Mouse (Mus musculus): ENCODE results near the gene Col13a1. TPM values are rescaled to one million over a fixed set of nuclear protein-coding genes. Genes with fewer than 3 reads are reported as not detected.

Gene Col13a1
- polyA plus RNA-seq, 1 experiment, result 1.1 TPM

DNA sequence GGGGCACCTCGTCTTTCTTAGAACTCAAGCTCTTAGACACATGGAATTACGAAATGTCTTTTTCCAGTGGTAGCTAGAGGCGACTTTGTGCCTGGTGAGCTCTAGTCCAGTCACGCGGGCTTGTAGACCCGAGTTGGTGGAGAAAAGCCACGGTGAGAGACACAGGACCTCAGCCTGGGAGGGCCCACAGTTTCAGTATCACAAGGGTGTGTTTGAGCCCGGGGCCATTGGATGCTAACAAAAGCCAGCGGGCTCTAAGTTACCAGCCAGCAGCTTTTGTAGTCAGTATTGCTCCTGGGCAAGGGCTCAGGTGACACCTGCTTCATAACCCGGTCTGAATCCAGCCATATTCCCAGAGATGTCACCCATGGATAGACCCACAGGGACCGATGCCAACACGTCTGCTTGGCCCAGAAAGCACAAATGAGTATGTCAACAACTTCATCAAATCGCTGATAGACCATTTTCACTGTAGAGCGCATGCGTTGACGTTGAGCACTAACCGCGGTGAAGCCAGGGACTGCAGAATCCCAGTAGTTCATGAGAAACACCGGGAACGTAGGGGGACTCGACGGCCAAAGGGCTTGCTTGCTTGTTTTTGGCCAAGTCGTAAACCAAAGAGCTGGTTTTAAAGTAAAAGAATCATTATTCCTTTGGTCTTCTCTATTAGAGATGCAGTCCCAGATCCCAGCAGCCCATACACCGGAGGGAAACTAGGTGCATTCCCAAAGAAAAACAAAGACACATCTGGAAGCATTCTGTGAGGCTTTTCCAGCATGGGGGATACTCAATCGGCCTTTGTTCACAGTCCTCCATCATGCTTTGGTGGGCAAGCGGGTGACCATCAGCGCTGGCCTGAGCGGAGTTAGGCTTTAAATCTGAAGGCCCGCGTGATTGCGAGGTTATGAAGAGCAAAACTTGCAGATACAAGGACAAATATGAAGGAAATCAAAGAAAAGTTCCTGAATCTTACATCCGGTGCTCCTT lies 150.7 kb downstream of the Col13a1 start:
- H3K4me3 ChIP-seq (ENCODE audit: insufficient read depth, low read length), result no peak overlapping the region
- H3K4me1 ChIP-seq (ENCODE audit: control insufficient read depth, insufficient read depth, low read length), result no peaks in the 10 kb centered on the region
- TF ChIP-seq POLR2A (IDR thresholded peaks at IDR 0.05; ENCODE audit: extremely low read depth, insufficient read depth, low read length), result no peak
- TF ChIP-seq CTCF (IDR thresholded peaks at IDR 0.05; ENCODE audit: extremely low read depth, insufficient read depth, low read length), result no peak
- H3K27ac ChIP-seq (ENCODE audit: insufficient read depth, low read length), result no peak overlapping the region

DNA sequence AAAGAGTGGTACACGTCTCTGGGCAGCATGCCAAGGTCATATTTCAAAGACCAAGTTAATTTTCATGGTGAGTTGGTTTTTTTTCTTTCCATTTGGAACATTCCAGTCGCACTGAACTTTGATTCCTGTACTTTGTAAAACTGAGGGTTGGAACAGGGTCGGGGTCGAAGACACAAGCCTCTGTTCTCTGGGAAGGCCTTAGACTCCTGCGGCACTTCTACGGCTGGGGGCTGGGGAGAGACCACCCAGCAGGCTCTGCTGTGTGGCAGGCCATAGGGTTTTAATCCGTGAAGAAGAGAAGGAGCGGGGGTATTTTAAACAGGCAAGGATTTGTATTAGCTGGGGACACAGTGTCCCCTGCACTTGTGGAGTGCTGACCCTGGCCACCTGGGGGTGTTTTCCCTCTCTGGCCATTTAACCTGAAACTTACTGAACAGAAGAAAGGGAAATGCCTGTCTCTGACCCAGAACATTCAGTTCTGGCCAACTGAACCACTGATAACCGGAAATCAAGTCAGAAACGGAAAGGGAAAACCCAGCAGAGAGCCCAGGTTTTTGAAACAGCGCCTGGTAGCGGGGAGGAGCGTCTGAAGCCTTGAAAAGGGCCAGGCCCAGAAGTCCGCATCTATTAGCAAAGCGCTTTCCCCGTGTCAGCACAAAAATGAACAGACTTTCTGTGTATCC lies 152.0 kb downstream of the Col13a1 start:
- no peaks in the 10 kb centered on the region for H3K4me1 ChIP-seq (ENCODE audit: control insufficient read depth, insufficient read depth, low read length)
- H3K27ac ChIP-seq (ENCODE audit: insufficient read depth, low read length), result no peak overlapping the region
- H3K4me3 ChIP-seq (ENCODE audit: insufficient read depth, low read length), result no peak overlapping the region
- TF ChIP-seq POLR2A (IDR thresholded peaks at IDR 0.05; ENCODE audit: extremely low read depth, insufficient read depth, low read length) (no peak), CTCF (IDR thresholded peaks at IDR 0.05; ENCODE audit: extremely low read depth, insufficient read depth, low read length) (no peak)

DNA sequence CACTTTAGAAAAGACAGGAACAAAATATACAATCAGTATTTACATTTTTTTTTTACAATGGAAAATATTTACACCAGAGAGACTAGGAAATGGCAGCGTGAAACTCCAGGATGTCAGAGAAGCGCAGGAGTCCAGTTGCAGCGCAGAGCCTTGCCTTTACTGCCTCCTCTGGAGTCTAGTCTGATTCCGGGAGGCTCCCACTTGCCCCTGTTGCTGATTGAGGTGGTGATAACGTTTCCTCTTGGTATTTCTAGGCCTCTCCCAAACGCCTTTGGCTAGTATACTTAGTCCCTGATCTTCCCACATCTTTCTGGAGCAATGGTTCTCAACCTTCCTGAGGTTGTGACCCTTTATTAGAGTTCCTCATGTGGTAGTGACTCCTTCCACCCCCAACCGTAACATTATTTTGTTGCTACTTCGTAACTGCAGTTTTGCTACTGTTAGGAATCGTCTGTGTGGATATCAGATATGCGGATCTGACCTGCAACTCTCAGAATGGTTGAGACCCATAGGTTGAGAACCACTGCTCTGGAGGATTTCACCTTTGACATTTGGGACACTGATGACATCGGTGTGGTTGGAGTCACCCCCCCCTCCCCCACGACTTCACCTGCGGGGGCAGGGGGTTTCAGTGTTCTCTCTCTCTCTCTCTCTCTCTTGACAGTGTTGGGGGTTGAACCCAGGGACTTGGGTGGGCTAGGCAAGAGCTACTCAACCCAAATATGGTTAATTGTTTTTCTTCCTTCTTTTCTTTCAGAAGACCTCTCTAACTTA lies 152.7 kb downstream of the Col13a1 start:
- no peak overlapping the region for H3K27ac ChIP-seq (ENCODE audit: insufficient read depth, low read length)
- H3K4me3 ChIP-seq (ENCODE audit: insufficient read depth, low read length), result no peak overlapping the region
- no peak for TF ChIP-seq CTCF (IDR thresholded peaks at IDR 0.05; ENCODE audit: extremely low read depth, insufficient read depth, low read length)
- no peak for TF ChIP-seq POLR2A (IDR thresholded peaks at IDR 0.05; ENCODE audit: extremely low read depth, insufficient read depth, low read length)
- no peaks in the 10 kb centered on the region for H3K4me1 ChIP-seq (ENCODE audit: control insufficient read depth, insufficient read depth, low read length)

DNA sequence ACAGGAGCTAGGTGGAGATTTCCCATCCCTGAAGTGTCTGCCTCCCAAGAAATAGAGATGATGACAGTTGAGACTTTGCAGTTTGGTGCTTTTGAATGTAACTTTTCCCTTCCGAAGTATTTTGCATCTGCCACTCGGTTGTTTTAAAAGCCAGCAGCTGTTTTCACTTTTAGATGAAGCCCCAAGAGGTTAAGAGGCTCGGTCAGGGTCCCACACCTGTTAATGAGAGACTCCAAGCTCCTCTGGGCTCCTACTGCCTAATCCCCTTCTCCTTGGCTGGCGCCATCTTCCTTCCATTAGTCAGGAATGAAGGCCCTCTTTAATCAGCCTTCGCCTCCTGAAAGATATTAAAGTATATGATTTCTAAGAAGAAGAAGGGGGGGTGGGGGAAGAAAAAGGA lies 153.4 kb downstream of the Col13a1 start:
- no peaks in the 10 kb centered on the region for H3K4me1 ChIP-seq (ENCODE audit: control insufficient read depth, insufficient read depth, low read length)
- no peak overlapping the region for H3K4me3 ChIP-seq (ENCODE audit: insufficient read depth, low read length)
- no peak for TF ChIP-seq CTCF (IDR thresholded peaks at IDR 0.05; ENCODE audit: extremely low read depth, insufficient read depth, low read length)
- no peak for TF ChIP-seq POLR2A (IDR thresholded peaks at IDR 0.05; ENCODE audit: extremely low read depth, insufficient read depth, low read length)
- H3K27ac ChIP-seq (ENCODE audit: insufficient read depth, low read length), result no peak overlapping the region

DNA sequence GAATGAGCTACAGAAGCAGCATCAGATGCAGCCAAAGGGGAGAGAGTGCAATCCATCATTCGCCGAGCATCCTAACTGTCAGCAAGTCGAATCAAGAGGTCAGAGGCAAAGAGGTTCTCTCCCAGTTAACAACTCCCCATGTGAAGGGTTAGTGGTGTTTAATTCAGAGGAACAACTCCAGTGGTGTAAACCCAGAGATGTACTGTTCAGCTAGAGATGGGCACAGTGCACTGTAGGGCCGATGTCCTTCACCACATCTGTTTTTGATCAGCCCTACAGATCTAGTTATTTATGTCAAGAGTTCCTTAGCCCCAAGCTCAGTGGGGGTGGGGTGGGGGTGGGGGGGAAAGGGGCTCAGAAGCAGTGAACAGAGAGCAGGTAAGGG lies 155.2 kb downstream of the Col13a1 start:
- no peaks in the 10 kb centered on the region for H3K4me1 ChIP-seq (ENCODE audit: control insufficient read depth, insufficient read depth, low read length)
- TF ChIP-seq POLR2A (IDR thresholded peaks at IDR 0.05; ENCODE audit: extremely low read depth, insufficient read depth, low read length) (no peak), CTCF (IDR thresholded peaks at IDR 0.05; ENCODE audit: extremely low read depth, insufficient read depth, low read length) (no peak)
- H3K4me3 ChIP-seq (ENCODE audit: insufficient read depth, low read length), result no peak overlapping the region
- H3K27ac ChIP-seq (ENCODE audit: insufficient read depth, low read length), result no peak overlapping the region

DNA sequence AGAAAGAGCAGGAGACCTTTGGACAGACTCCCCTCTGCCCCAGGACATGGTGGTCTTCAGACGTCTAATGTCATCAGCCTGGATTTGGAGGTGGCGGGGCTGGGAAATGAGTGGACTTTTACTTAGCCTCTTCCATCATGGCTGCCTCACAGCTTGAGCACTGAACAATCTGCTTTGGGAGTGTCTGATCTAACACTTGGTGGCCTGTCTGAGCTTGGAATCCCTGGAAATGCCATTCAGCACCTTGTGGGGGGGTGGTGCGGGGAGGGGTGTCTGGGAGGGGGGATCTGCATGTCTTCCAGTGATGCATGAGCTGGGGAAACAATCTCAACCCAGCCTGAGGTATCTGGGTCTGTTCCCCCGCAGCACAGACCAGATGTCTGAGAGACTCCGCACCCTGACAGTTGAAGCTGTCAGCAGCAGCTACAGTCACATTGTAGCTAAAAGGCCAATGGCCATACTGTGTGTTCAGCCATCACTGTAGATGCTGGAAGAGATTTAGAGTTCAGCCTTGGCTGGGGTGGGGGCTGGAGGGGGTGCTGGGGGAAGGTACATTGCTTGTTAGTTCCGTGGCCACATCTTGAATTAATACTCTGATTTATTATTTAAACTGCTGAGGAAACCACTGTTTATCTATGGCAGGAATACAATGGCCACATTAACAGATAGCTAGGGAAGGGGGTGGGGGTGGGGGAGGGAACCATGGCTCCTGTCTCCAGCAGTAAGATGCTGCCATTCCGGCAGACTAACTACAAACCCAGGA lies 155.8 kb downstream of the Col13a1 start:
- Histone ChIP-seq H3K27ac (ENCODE audit: insufficient read depth, low read length) (no peak overlapping the region), H3K4me3 (ENCODE audit: insufficient read depth, low read length) (no peak overlapping the region), H3K4me1 (ENCODE audit: control insufficient read depth, insufficient read depth, low read length) (no peaks in the 10 kb centered on the region)
- TF ChIP-seq CTCF (IDR thresholded peaks at IDR 0.05; ENCODE audit: extremely low read depth, insufficient read depth, low read length) (no peak), POLR2A (IDR thresholded peaks at IDR 0.05; ENCODE audit: extremely low read depth, insufficient read depth, low read length) (no peak)

DNA sequence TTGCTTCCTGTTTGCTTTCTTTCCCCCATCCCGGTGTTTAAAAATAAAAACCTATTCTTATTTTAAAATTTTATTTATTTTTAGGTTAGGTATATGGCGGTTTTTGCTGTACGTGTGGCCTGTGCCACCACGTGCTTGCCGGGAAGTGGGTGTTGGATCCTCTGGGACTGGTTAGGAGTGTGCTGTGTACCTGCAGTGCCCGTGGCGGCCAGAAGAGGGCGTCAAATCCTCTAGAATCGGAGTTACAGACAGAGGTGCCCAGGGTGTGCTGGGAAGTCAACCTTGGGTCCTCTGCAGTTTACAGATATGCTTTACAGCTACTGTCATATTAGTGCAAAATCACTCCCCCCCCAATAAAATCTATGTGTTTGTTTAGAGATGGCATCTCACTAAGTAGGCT lies 158.9 kb downstream of the Col13a1 start:
- H3K27ac ChIP-seq (ENCODE audit: insufficient read depth, low read length), result no peak overlapping the region
- TF ChIP-seq CTCF (IDR thresholded peaks at IDR 0.05; ENCODE audit: extremely low read depth, insufficient read depth, low read length) (peak; percentile 28), POLR2A (IDR thresholded peaks at IDR 0.05; ENCODE audit: extremely low read depth, insufficient read depth, low read length) (no peak)
- peaks cover 2% of the 10 kb centered on the region; the same call in 1 of the 2 replicates for H3K4me1 ChIP-seq (ENCODE audit: control insufficient read depth, insufficient read depth, low read length)
- no peak overlapping the region for H3K4me3 ChIP-seq (ENCODE audit: insufficient read depth, low read length)

DNA sequence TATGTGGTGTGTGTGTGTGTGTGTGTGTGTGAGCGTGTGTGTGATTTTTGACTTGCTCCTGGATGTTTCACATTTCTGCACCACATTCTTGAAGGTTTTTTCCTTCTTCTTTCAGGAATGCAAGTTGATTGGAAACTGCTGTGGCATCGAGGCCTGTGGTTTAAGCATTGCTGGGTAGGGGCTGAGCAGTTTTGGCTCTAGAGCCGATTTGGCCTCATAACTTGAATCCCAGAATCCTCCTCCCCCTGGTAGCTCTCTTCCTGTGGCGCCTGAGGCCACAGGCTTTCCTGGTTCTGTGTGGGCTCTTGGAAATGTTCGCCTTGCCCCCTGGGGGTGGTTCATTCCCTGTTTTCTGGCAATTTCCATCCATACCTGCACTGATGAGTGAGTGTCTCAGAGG lies 166.9 kb downstream of the Col13a1 start:
- Histone ChIP-seq H3K4me1 (ENCODE audit: control insufficient read depth, insufficient read depth, low read length) (peaks cover 3% of the 10 kb centered on the region; the same call in 1 of the 2 replicates), H3K4me3 (ENCODE audit: insufficient read depth, low read length) (no peak overlapping the region), H3K27ac (ENCODE audit: insufficient read depth, low read length) (no peak overlapping the region)
- TF ChIP-seq CTCF (IDR thresholded peaks at IDR 0.05; ENCODE audit: extremely low read depth, insufficient read depth, low read length) (no peak), POLR2A (IDR thresholded peaks at IDR 0.05; ENCODE audit: extremely low read depth, insufficient read depth, low read length) (no peak)

Measured in cortical plate, adult 2 months (tissue).